Mouse (Mus musculus) small intestine, adult 2 months (tissue): Measurements from ENCODE around the gene Cacna1h.

Source experiments
- CTCF ChIP-seq: fragments of 200-500 bp; IDR thresholded peaks from 2 replicates; pipeline ENCODE4 v1.5.1; 2012; ENCODE audit warnings: low read depth, mild to moderate bottlenecking, control low read depth, inconsistent platforms, low read length, moderate library complexity, mixed read lengths; ENCODE audit not compliant: insufficient replicate concordance, insufficient read length; ENCODE audit errors: extremely low read depth
- POLR2A ChIP-seq: fragments of 200-500 bp; IDR thresholded peaks from 2 replicates; pipeline ENCODE4 v1.6.1; 2012; ENCODE audit warnings: low read depth, mild to moderate bottlenecking, control low read depth, inconsistent platforms, low read length, moderate library complexity

DNA sequence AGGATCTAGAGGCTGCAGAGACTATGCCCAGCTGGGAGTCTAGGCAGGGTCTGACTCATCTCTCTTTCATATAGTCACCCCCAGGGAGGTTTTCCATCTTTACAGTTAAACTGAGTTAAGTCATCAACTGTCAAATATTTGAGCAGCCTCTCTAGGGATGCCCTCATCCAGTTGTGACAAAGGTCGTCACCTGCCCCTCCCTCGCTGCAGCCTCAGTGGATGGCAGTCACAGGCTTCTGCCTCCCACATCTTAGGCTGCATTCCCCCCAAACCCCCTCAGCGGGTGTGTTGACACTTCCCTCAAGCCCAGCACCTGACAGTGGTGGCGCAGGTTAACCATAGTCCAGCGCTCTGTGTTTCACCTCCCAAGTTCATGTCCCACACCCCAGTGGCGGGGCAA is 7.8 kb upstream of the Cacna1h start:
- no peak for TF ChIP-seq POLR2A
- no peak for TF ChIP-seq CTCF
